Mouse (Mus musculus): ENCODE results near the gene Kcnmb2.

DNA sequence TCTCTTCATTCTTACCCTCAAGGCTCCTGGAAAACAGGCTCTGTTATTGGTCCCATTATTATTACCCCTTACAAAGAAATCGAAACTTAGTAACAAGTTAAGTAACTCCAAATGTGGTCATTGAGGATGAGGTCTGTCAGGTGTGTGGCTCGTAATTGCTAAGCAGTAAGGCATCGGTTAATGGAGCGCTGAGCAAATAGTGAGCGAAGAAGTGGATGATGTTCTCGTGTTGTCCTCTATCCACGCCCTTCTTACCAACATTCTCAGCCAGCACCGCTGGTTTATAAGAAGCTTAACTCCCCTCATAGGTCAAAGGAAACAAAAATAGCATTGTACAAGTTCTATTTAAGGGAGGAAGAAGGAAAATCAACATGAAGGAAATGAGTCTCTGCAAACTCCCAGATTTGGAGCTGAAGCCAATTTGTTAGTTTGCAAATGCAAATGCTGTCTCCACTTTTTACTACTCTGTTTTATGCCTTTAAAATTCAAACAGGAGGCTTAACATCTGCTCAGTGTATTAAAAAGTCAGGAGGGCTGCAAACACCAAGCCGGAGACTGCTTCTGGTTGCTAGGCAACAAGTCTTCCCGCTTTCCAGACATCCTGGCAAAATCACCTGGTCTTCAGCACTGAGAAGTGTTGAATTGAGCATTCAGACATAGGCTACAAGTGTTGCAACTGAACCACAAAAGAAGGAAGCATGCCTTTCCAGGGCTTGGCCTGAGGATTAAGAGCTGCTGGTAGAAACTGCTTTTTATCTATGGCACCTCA is 157.8 kb downstream of the Kcnmb2 start:
- TF ChIP-seq CTCF (IDR thresholded peaks at IDR 0.05; ENCODE audit: borderline replicate concordance, insufficient read depth, low read depth, low read length), result no peak
- TF ChIP-seq POLR2A (IDR thresholded peaks at IDR 0.05; ENCODE audit: borderline replicate concordance, insufficient read depth, low read length), result no peak

Data from cerebellum, adult 2 months (tissue).